Mouse (Mus musculus): ENCODE measurements at regions not wholly inside any gene's neighbourhood (a gene's known extent, or its start where the extent isn't known, plus 50 kb on each side); places are given as distances from the start of the nearest gene placed in this dataset.

DNA sequence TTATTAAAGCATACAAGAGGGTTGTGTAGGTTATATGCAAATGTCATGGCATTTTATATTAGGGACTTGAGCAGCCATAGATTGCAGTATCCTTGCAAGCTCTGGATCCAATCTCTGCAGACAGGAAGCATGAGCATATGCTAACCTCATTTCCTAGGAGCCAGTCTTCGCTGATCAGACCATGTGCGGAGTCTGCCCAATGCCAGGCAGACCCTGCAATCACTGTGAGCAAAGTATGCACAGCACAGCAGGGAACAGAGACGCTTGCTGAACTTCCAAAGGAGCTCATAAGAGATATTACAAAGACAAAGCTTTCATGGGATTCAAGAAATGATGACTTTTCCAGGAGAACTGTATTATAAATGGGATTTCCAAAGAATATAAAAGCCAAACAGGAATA is 65.2 kb upstream of the Fbxl4 start:
- no peak for DNase-seq (ENCODE audit: low spot score in 2 of 2)

GRCm38 (mm10) chr4:22300206-22300605 is 57.1 kb upstream of the Fbxl4 start:
- no peak for DNase-seq (ENCODE audit: low spot score in 2 of 2)

DNA sequence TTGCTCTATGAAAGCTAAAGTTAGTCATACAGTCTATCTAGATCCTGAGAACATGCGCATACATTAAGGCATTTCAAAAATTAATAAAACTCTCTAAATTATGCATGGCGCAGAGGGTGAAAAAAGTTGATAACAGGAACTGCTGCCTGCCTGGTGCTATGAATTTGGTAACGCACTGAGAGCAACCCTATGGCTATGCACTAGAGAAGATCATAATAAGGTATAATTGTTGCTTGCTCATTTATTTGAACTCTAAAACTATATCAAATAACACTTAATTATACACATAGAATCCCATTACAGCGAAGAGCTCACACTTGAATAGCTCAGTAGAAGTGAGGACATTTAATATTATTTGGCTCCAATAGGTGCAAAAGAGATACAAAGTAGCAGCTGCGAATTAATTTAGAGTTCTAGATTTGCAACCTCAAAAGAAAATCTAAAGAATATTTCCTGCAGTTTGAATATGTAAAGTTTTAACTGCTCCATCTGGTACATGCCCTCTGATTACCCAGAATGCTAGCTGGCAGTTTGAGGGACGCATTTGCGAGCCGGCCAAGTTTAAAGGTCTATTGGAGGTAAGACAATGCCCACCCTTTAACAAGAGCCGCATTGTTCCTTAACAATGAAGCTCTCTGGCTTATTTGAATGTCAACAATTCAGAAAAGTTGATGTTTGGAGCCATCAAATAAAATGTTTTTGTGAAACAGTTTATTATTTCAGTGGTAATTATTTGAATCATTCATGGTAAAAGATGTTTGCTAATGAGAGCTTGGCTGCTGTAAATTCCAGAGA is 56.0 kb upstream of the Fbxl4 start:
- no peak for DNase-seq (ENCODE audit: low spot score in 2 of 2)

DNA sequence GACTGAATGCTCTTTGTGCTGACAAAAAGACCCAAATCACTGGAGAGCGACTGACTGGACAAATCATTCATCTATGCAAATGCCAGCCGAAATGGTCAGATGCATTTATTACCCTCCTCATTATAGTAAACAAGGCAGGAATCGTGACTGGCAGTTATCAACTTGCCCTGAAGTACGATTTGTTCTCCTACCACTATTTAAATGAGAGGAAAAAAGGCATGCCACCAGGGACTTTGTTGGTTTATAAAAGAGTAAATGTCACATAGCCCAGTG is 55.5 kb upstream of the Fbxl4 start:
- DNase-seq (ENCODE audit: low spot score in 2 of 2), result no peak

DNA sequence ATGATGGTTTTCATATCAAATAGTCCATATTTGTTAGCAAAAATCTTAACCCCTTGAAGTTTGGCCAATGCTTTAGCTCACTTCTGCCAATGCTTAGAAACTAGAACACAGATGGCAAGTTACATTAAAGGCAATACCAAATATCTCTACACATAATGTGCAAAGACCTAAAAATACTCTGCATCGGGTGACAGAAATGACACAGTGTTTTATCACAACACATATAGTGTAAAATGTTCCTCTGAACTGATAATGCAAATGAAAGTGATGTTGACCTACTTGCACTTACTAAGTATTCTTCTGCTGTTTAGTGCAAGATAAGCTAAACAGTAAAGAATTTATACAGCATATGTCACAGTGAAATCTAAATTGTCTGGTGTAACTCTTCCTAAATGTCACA is 55.1 kb upstream of the Fbxl4 start:
- no peak for DNase-seq (ENCODE audit: low spot score in 2 of 2)
